Mouse (Mus musculus): ENCODE measurements around the gene AU040320. TPM values are rescaled to one million over a fixed set of nuclear protein-coding genes. Genes with fewer than 3 reads are reported as not detected.

Gene AU040320
- polyA plus RNA-seq, 1 experiment = 39.6 TPM

DNA sequence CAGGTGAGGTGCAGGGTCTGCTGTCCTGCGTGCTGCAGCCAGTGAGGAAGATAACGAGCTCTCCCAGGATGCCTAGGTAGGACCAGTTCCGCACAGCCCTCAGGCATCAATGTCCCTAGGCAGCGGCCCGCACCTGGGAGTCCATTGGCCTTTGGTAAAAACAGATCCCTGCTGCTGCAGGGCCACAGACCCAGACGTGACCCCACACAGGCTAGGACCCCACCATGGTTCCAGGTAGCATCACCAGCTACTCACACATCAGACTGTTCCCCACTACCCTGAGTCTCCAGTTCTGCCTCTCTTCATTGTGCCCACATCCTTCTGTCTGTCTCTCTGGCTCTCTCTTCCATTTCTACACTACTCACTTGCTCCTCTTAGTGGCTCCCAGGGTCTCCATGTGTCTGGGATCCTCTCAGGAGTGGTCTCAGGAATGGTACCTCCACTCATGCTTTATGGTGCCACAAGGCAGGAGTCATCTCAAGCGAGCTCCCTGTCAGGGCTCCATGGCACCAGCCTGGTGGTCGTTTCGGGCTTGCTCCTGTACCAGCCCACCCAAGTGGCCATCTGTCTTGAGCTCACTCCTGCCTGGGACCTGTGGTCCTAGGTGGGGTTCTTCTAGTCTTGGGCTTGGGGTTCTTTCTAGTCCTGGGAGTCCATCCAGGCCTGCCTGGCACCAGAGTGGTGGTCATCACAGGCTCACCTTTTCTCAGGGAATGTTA, 107.1 kb downstream of the AU040320 start:
- no peak for DNase-seq (ENCODE audit: low read depth)

DNA sequence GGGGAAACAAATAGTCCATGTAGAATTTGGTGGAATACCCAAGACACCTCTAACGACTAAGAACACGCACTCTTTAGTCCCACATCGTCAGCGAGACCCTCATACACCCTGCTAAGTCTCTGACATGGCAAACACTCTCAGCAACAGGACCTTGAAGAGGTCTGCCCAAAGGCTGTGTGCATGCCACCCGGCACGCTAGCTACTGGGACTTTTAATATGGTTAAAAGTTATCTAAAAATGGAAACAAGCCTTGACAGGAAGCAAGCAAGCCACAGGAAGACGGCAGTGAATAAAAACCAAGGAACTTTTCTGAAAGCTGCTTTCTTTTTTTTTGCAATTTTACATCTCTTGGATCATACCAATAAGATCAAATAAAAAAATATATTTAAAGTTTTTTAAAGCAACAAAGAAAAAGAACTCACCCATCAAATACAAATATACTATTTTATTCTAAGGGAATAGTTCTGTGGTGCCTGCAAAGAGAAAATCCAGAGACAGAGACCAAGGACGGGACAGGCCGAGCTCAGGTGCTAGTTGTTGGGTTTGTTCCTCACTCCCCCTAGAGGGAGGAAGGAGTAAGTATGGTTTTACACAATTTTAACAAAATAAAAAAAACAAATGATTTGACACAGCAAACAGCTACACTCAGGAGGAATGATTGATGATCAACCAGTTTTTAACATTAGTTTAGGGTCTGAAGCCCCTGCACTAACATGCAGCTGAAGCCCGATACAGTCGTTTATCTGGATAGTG, 108.3 kb downstream of the AU040320 start:
- no peak for DNase-seq (ENCODE audit: low read depth)

DNA sequence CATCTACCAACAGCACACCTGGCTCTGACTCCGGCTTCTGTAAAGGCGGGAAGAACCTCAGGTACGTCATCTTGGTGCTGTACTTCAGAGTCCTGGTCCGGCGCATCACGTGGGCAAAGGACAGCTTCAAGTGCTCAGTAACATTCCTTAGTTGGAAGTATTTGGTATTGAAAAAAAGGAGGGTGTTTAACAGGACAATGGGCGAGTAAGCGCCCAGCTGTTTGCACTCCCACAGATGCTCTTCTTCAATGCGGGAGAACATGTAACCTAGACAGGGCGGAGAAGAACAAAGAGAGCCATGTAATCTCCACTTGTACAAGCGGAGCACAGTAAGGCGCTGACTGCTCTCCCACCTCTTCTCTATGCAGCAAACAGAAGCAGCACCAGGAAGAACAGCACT, 115.4 kb downstream of the AU040320 start:
- no peak for DNase-seq (ENCODE audit: low read depth)

DNA sequence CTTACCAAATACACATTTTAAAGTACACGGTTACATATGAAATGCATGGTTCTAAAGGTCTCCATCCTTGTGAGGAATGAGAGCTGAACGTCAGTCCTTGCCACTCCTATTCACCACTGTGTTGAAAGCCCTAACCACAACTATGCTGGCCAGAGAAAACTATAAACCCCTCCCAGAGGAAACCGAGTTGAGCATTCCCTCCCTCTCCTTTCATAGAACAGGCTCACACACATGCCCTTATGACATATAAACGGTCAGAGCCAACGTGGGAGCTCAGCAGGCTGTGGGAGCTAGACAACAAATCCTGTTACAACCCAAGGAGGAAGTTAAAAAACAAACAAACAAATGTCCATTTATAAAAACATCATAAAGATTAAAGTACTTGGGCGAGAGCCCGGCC, 119.4 kb downstream of the AU040320 start:
- no peak for DNase-seq (ENCODE audit: low read depth)

DNA sequence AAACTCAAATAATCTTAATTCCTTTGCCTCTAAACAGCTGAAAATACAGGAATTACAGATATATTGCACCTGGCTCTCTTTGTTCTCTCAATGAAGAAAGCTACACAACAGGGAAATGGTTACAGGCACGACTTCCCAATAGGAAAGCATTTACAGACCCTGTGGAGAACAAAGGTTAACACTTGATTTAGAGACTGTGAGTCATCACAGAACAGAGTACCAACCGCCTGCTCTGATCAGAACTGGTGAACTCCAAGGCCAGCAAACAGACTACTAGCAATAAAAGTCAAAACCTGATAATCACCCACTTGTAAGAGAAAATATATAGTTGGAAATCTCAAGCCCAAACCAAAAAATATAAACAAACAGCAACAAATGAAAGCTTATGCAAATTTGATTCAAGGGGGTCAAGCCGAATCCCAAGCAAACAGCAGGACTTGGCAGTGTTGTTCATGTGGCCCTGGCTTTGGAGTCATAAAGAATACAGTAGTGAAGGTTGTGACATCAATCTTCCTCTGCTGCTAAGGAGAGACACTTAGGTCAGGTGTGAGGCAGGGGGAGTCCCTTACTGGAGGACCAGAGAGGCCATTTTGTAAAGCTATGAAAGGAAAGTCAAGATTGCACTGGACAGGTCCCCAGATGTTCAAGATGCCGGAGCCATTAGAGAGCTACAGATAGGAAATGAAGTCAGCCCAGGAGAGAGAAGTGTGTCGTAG, 126.4 kb downstream of the AU040320 start:
- no peak for DNase-seq (ENCODE audit: low read depth)

DNA sequence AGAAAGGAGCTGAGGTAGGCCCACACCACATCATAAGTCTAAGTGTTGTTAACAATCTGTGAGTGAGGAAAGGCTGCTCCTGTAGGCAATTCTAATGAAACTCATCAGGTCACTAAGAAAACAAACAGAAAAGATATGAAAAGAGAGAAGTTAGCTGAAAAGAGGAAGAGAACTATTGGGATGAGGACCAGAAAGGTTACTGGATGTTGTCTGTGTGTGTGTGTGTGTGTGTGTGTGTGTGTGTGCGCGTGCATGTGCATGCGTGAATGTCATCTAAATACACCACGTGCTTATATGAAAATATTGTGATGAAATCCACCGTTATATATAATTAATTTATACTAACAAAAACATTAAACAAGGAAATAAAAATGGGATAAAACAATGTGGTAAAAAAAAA, 130.3 kb downstream of the AU040320 start:
- DNase-seq (ENCODE audit: low read depth) = no peak

DNA sequence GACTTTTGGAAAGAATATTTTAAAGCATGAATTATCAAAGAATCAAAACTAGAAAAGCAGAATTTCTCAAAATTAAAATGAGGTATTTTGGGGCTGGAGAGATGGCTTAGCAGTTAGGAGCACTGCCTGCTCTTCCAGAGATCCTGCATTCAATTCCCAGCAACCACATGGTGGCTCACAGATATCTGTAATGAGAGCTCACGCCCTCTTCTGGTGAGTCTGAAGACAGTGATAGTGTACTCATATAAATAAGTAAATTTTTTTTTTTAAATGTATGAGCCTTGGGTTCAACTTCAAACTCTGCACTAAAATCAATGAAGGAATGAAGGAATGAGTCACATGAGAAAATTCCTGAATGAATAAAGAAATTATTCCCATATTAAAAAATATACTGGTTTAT, 132.6 kb downstream of the AU040320 start:
- no peak for DNase-seq (ENCODE audit: low read depth)

DNA sequence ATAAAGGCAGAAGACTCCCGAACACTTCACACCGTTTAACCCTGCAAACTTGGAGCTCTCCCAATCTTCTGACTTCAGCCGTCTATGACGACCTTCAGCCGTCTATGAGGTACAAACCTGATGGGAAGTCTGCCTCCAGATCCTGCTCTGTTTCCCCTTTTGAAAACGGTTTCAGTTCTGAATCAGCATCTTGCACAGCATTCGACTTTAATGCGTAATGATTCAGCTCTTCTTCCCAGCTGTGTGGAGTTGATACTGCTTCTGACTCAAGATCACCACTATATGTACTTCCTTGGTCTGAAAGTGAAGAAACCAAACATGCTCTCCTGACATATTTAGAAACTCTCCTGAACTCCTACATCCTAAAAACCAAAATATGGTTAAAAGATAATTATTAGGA, 136.5 kb downstream of the AU040320 start:
- no peak for DNase-seq (ENCODE audit: low read depth)

Other genes with a start within 250 kb of the AU040320 start
- gene Ago4, start 220.1 kb upstream of the AU040320 start, polyA plus RNA-seq (2012; rRNA removed) = 1.5 and 1.6 TPM in 2 replicates
- 0.24 and 0.47 TPM in 2 replicates for gene Clspn, start 196.6 kb upstream of the AU040320 start, polyA plus RNA-seq (2012; rRNA removed)
- 20.4 and 21.3 TPM in 2 replicates for gene 5730409E04Rik, start 143.7 kb upstream of the AU040320 start, polyA plus RNA-seq (2012; rRNA removed)
- gene Psmb2, start 75.9 kb upstream of the AU040320 start, polyA plus RNA-seq (2012; rRNA removed) = 211 and 258 TPM in 2 replicates
- gene Tfap2e, start 17.3 kb upstream of the AU040320 start, polyA plus RNA-seq (2012; rRNA removed) = not detected in 2 replicates
- 30.2 and 38.2 TPM in 2 replicates for gene Ncdn, start 106 bp upstream of the AU040320 start, polyA plus RNA-seq (2012; rRNA removed)
- gene Zmym4, start 214.6 kb downstream of the AU040320 start, polyA plus RNA-seq (2012; rRNA removed) = 7.3 and 8.5 TPM in 2 replicates